Mouse (Mus musculus): ENCODE measurements at regions not wholly inside any gene's neighbourhood (a gene's known extent, or its start where the extent isn't known, plus 50 kb on each side); places are given as distances from the start of the nearest gene placed in this dataset.

- no peak for TF ChIP-seq BHLHE40 (IDR thresholded peaks at IDR 0.05; ENCODE audit: borderline replicate concordance, low read depth, low read length)
- TF ChIP-seq HCFC1 (IDR thresholded peaks at IDR 0.05; ENCODE audit: low read depth, low read length), result no peak
- TF ChIP-seq USF1 (IDR thresholded peaks at IDR 0.05; ENCODE audit: low read depth, low read length), result no peak
- no peak for TF ChIP-seq SIN3A (IDR thresholded peaks at IDR 0.05; ENCODE audit: low read length)
- TF ChIP-seq E2F4 (IDR thresholded peaks at IDR 0.05; ENCODE audit: borderline replicate concordance, low read depth, low read length), result no peak
- TF ChIP-seq ZC3H11A (IDR thresholded peaks at IDR 0.05; ENCODE audit: low read depth, low read length), result no peak
- no peak for TF ChIP-seq NRF1 (IDR thresholded peaks at IDR 0.05; ENCODE audit: insufficient read depth, low read depth, low read length, poor library complexity, severe bottlenecking)
- no peak for TF ChIP-seq ZNF384 (IDR thresholded peaks at IDR 0.05; ENCODE audit: low read depth, low read length)
- no peak for TF ChIP-seq KAT2A (conservative IDR thresholded peaks at IDR 0.05; ENCODE audit: low read depth, low read length)
- no peak for TF ChIP-seq GATA1 (IDR thresholded peaks at IDR 0.05; ENCODE audit: low read depth, low read length)
- TF ChIP-seq RAD21 (IDR thresholded peaks at IDR 0.05; ENCODE audit: low read depth, low read length), result no peak
- TF ChIP-seq CHD2 (IDR thresholded peaks at IDR 0.05; ENCODE audit: low read length), result no peak
- no peaks in the 10 kb centered on the region for H3K9me3 ChIP-seq (replicated peaks; ENCODE audit: insufficient read depth, low read length)
- no peak overlapping the region for H3K9ac ChIP-seq (ENCODE audit: control insufficient read depth, low read depth, low read length, poor library complexity, severe bottlenecking)
- H3K79me2 ChIP-seq (ENCODE audit: control insufficient read depth, insufficient read depth, low read length, poor library complexity), result no peaks in the 10 kb centered on the region
- no peak for DNase-seq (ENCODE audit: low read depth, low spot score)
- peaks cover 0 to 5% of the 10 kb centered on the region in 2 experiments; a peak in 2 of 4 replicates for H3K36me3 ChIP-seq (ENCODE audit: control insufficient read depth in 1 of 2, insufficient read depth in 2 of 2, low read length in 2 of 2)
- no peak overlapping the region for H3K4me3 ChIP-seq (ENCODE audit: control insufficient read depth in 1 of 2, insufficient read depth in 1 of 2, low read depth in 2 of 2, low read length in 2 of 2)
- H3K27me3 ChIP-seq (ENCODE audit: control insufficient read depth in 1 of 2, insufficient read depth in 2 of 2, low read length in 2 of 2), result no peaks in the 10 kb centered on the region
- no peak overlapping the region for H3K27ac ChIP-seq (ENCODE audit: control insufficient read depth, low read depth, low read length)
- H3K4me1 ChIP-seq (ENCODE audit: control insufficient read depth in 1 of 2, insufficient read depth in 2 of 2, low read length in 2 of 2), result peaks cover 6 to 14% of the 10 kb centered on the region in 2 experiments; a peak in 3 of 4 replicates
Measured at GRCm38 (mm10) chr10:111385561-111385960, 87.1 kb downstream of the Bbs10 start.

- H3K27me3 ChIP-seq (ENCODE audit: control insufficient read depth in 1 of 2, insufficient read depth in 2 of 2, low read length in 2 of 2), result no peaks in the 10 kb centered on the region
- DNase-seq (ENCODE audit: low read depth, low spot score), result no peak
- peaks cover 6 to 14% of the 10 kb centered on the region in 2 experiments; a peak in 3 of 4 replicates for H3K4me1 ChIP-seq (ENCODE audit: control insufficient read depth in 1 of 2, insufficient read depth in 2 of 2, low read length in 2 of 2)
- H3K9ac ChIP-seq (ENCODE audit: control insufficient read depth, low read depth, low read length, poor library complexity, severe bottlenecking), result no peak overlapping the region
- H3K79me2 ChIP-seq (ENCODE audit: control insufficient read depth, insufficient read depth, low read length, poor library complexity), result no peaks in the 10 kb centered on the region
- TF ChIP-seq JUND (IDR thresholded peaks at IDR 0.05; ENCODE audit: low read depth, low read length), result no peak
- no peak for TF ChIP-seq MAFK (IDR thresholded peaks at IDR 0.05; ENCODE audit: borderline replicate concordance, low read depth, low read length)
- TF ChIP-seq RAD21 (IDR thresholded peaks at IDR 0.05; ENCODE audit: low read depth, low read length), result no peak
- no peak for TF ChIP-seq MXI1 (IDR thresholded peaks at IDR 0.05; ENCODE audit: low read depth, low read length)
- TF ChIP-seq POLR2AphosphoS2 (IDR thresholded peaks at IDR 0.05; ENCODE audit: low read length), result no peak
- H3K9me3 ChIP-seq (replicated peaks; ENCODE audit: insufficient read depth, low read length), result no peaks in the 10 kb centered on the region
- no peak overlapping the region for H3K27ac ChIP-seq (ENCODE audit: control insufficient read depth, low read depth, low read length)
- peaks cover 0 to 5% of the 10 kb centered on the region in 2 experiments; a peak in 2 of 4 replicates for H3K36me3 ChIP-seq (ENCODE audit: control insufficient read depth in 1 of 2, insufficient read depth in 2 of 2, low read length in 2 of 2)
- H3K4me3 ChIP-seq (ENCODE audit: control insufficient read depth in 1 of 2, insufficient read depth in 1 of 2, low read depth in 2 of 2, low read length in 2 of 2), result no peak overlapping the region
Measured at GRCm38 (mm10) chr10:111387869-111388538, 85.0 kb upstream of the Nap1l1 start.
